Mouse (Mus musculus) intestine, embryonic 16.5 days (tissue): ENCODE data around the gene Inpp5d. TPM values are rescaled to one million over a fixed set of nuclear protein-coding genes. Genes with fewer than 3 reads are reported as not detected.

Source experiments
- ATAC-seq: fragments of 200-750 bp; cut with Nextera tagmentation; 2 replicates; pipeline ENCODE4 v1.8.0; 2017; ENCODE audit warnings: moderate TSS enrichment, moderate library complexity
- H3K27ac ChIP-seq: fragments of 300-500 bp; sonication (generic); 2 replicates; pipeline ENCODE4 v1.5.1; 2014; ENCODE audit warnings: mild to moderate bottlenecking, low read length
- H3K27me3 ChIP-seq: fragments of 300-500 bp; sonication (generic); replicated peaks from 2 replicates; pipeline ENCODE4 v1.6.1; 2014; ENCODE audit warnings: low read length, control low read depth, mixed read lengths; ENCODE audit not compliant: control insufficient read depth, insufficient read depth
- H3K36me3 ChIP-seq: fragments of 300-500 bp; sonication (generic); 2 replicates; pipeline ENCODE4 v1.6.1; 2014; ENCODE audit warnings: low read length, control low read depth; ENCODE audit not compliant: control insufficient read depth, insufficient read depth
- H3K4me1 ChIP-seq: fragments of 300-500 bp; sonication (generic); 2 replicates; pipeline ENCODE4 v1.6.1; 2014; ENCODE audit warnings: low read length, control low read depth, mixed read lengths; ENCODE audit not compliant: control insufficient read depth, insufficient read depth
- H3K4me2 ChIP-seq: fragments of 300-500 bp; sonication (generic); 2 replicates; pipeline ENCODE4 v1.6.1; 2014; ENCODE audit warnings: low read depth, low read length, control low read depth
- H3K4me3 ChIP-seq: fragments of 300-500 bp; sonication (generic); 2 replicates; pipeline ENCODE4 v1.5.1; 2014; ENCODE audit warnings: mild to moderate bottlenecking, low read length
- H3K9ac ChIP-seq: fragments of 300-500 bp; sonication (generic); 2 replicates; pipeline ENCODE4 v1.6.1; 2014; ENCODE audit warnings: low read depth, low read length
- H3K9me3 ChIP-seq: fragments of 300-500 bp; sonication (generic); 2 replicates; pipeline ENCODE4 v1.6.1; 2016; ENCODE audit warnings: low read length, control low read depth; ENCODE audit not compliant: control insufficient read depth
- WGBS: fragments of 180-500 bp; shearing (Covaris S2); extraction: QIAGEN DNeasy Blood & Tissue Kit; methylation state at CpG from one replicate; pipeline ENCODE4 v1.1.7; 2014; 5-methylcytosine and 5-hydroxymethylcytosine counted together
- polyA plus RNA-seq: library from polyadenylated mRNA; unstranded; fragments of >200 nt; fragmentation: Nextera tagmentation; extraction: Ambion mirVana; gene quantifications from 2 replicates; pipeline ENCODE4 v1.2.1, GENCODE M21; 2015

Inpp5d gene
- polyA plus RNA-seq, 1 experiment from 2014 or later: 3.4 TPM

DNA sequence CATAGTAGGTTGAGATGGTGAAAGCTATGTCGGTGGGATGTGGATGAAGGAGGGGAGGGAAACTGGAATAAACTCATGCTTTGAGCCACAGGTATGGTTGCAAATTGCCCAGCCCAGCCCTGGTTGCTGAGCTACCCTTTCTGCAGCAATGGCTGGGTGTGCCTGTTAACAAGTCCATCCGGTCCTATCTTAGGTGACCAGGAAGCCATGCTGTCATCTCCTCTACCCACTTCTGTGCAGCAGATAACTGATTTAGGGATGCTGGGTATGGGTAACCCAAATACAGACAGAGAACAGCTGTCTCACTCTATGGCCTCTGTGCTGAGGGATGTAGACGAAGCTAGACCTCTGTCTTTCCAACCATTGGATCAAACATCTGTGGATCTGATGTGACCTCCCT is 86.2 kb downstream of the Inpp5d start:
- Histone ChIP-seq H3K4me1 (no peaks in the 10 kb centered on the region), H3K9me3 (no peaks in the 10 kb centered on the region), H3K4me2 (no peak overlapping the region), H3K27ac (no peak overlapping the region), H3K9ac (no peak overlapping the region), H3K36me3 (no peaks in the 10 kb centered on the region), H3K4me3 (no peak overlapping the region), H3K27me3 (no peaks in the 10 kb centered on the region)
- 80% methylated on average over 3 of the region's 3 CpGs for WGBS
- peak; percentile 56; the same call in 1 of the 2 replicates for ATAC-seq

GRCm38 (mm10) chr1:87709020-87709419 is 88.9 kb downstream of the Inpp5d start:
- H3K36me3 ChIP-seq: no peaks in the 10 kb centered on the region
- H3K4me3 ChIP-seq: no peak overlapping the region
- no peak overlapping the region for H3K9ac ChIP-seq
- WGBS: 72% methylated on average over 6 of the region's 6 CpGs
- H3K9me3 ChIP-seq: no peaks in the 10 kb centered on the region
- ATAC-seq: no peak
- H3K27ac ChIP-seq: no peak overlapping the region
- H3K4me2 ChIP-seq: no peak overlapping the region
- no peaks in the 10 kb centered on the region for H3K27me3 ChIP-seq
- H3K4me1 ChIP-seq: no peaks in the 10 kb centered on the region

DNA sequence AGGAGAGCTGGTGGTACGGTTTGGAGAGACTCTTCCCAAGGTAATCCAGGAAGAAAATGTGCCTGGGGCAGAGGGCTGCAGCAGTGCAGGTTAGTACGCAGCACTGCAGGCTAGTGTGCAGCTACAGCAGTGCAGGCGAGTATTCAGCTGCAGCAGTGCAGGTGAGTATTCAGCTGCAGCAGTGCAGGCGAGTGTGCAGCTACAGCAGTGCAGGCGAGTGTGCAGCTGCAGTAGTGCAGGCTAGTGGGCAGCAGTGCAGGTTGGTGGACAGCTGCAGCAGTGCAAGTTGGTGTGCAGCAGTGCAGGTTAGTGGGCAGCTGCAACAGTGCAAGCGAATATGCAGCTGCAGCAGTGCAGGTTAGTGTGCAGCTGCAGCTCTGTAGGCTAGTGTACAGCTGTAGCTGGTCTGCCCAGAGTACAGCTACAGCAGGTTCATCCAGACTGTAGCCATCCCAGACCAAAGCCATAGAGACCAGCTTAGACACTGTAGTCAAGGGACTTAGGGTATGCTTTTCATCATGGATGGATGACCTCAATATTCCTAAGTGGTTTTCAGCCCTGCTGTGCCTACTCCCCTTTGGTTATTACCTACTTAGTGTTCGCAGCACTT is 89.7 kb downstream of the Inpp5d start:
- Histone ChIP-seq H3K9ac (no peak overlapping the region), H3K4me1 (no peaks in the 10 kb centered on the region), H3K27me3 (no peaks in the 10 kb centered on the region), H3K4me3 (no peak overlapping the region), H3K4me2 (no peak overlapping the region), H3K27ac (no peak overlapping the region), H3K36me3 (no peaks in the 10 kb centered on the region), H3K9me3 (no peaks in the 10 kb centered on the region)
- no peak for ATAC-seq
- WGBS: 78% methylated on average over 7 of the region's 7 CpGs

DNA sequence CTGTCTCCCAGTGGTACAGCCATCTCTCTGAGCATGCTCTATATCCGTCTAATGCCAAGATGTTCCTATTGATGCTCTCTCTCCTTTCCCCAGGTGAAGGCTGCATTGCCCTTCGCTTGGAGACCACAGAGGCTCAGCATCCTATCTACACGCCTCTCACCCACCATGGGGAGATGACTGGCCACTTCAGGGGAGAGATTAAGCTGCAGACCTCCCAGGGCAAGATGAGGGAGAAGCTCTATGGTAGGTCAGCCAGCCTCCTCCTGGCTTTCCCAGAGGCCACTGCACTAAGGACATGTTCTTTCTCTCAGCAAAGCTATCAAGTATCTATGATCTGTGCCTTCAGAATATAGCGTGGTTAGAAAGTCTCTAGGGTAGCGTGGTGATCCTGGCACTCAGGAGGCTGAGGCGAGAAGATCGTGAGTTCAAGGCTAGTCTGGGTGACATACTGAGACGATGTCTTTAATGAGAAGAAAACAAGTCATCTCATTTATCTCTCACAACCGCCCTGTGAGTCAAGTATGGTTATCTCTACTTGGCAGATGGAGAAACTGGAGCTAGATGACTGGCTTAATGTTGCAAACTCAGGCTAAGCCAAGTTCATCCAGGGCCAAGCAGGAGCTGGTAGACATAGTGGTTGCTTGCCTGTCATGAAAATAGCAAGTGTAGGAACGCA is 92.0 kb downstream of the Inpp5d start:
- Histone ChIP-seq H3K27ac (no peak overlapping the region), H3K4me3 (no peak overlapping the region), H3K27me3 (no peaks in the 10 kb centered on the region), H3K9me3 (no peaks in the 10 kb centered on the region), H3K4me2 (no peak overlapping the region), H3K9ac (no peak overlapping the region), H3K36me3 (no peaks in the 10 kb centered on the region), H3K4me1 (no peaks in the 10 kb centered on the region)
- peak; percentile 52; the same call in 1 of the 2 replicates for ATAC-seq
- 79% methylated on average over 10 of the region's 10 CpGs for WGBS

- Histone ChIP-seq H3K36me3 (no peaks in the 10 kb centered on the region), H3K27ac (no peak overlapping the region)
- WGBS: 62% methylated on average over 1 of the region's 1 CpGs
Observed at GRCm38 (mm10) chr1:87712614-87712971, 92.5 kb downstream of the Inpp5d start.

DNA sequence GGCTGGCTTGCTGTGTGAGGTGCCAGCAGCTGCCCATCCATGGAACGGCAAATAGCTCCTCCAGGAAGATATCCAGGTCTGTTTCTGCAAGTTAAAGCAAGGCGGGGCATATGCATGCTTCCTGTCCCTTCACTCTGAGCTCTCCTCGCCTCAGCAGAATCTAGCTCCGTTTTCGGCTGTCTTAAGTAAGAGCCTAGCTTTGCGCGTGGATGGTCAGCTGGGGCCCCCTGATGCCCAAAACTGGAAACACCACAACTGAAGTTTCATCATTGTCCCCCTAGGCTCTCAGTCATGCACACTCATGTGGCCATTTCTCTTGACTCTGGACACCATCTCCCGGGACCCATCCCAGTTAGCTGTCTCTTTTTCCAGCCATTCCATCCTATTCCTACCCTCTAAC is 101.3 kb downstream of the Inpp5d start:
- H3K4me2 ChIP-seq: no peak overlapping the region
- H3K9ac ChIP-seq: no peak overlapping the region
- no peaks in the 10 kb centered on the region for H3K27me3 ChIP-seq
- H3K4me3 ChIP-seq: no peak overlapping the region
- H3K36me3 ChIP-seq: no peaks in the 10 kb centered on the region
- H3K9me3 ChIP-seq: no peaks in the 10 kb centered on the region
- 19% methylated on average over 8 of the region's 8 CpGs for WGBS
- ATAC-seq: no peak
- peaks cover 6% of the 10 kb centered on the region; the same call in 1 of the 2 replicates for H3K4me1 ChIP-seq
- H3K27ac ChIP-seq: no peak overlapping the region

More at GRCm38 (mm10) chr1:87712614-87712971, 92.5 kb downstream of the Inpp5d start:
- Histone ChIP-seq H3K9me3 (no peaks in the 10 kb centered on the region), H3K4me3 (no peak overlapping the region), H3K4me1 (no peaks in the 10 kb centered on the region), H3K27me3 (no peaks in the 10 kb centered on the region), H3K4me2 (no peak overlapping the region), H3K9ac (no peak overlapping the region)
- ATAC-seq: no peak

DNA sequence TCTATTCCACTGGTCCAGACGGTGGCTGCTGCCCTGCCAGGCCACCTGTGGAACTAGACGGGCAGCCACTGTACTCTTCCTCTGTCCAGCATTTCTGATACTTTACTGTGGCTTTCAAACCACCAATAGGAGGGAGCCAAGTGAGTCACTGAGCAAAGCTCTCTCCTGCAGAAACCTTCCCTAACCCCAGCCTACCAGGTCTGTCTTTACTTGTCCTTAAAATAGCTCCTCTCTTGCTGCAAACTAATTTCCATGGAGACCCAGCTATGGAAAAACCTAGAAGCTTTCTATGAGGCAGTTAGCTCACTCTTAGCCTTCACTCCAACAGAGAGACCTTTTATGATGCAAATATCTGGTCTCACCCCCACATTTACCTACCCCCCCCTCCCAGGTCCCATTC is 102.0 kb downstream of the Inpp5d start:
- Histone ChIP-seq H3K4me2 (no peak overlapping the region), H3K9ac (no peak overlapping the region), H3K27ac (no peak overlapping the region), H3K36me3 (no peaks in the 10 kb centered on the region), H3K9me3 (no peaks in the 10 kb centered on the region), H3K4me1 (peaks cover 6% of the 10 kb centered on the region; the same call in 1 of the 2 replicates), H3K27me3 (no peaks in the 10 kb centered on the region), H3K4me3 (no peak overlapping the region)
- WGBS: 36% methylated on average over 2 of the region's 2 CpGs
- no peak for ATAC-seq

- 75% methylated on average over 4 of the region's 4 CpGs for WGBS
- ATAC-seq: no peak
- Histone ChIP-seq H3K36me3 (no peaks in the 10 kb centered on the region), H3K27ac (no peak overlapping the region), H3K27me3 (no peaks in the 10 kb centered on the region; the same call in 1 of the 2 replicates), H3K9me3 (no peaks in the 10 kb centered on the region), H3K9ac (no peak overlapping the region), H3K4me3 (no peak overlapping the region), H3K4me1 (peaks cover 6% of the 10 kb centered on the region; the same call in 1 of the 2 replicates), H3K4me2 (no peak overlapping the region)
Observed at GRCm38 (mm10) chr1:87723351-87723750, 103.2 kb downstream of the Inpp5d start.

- no peaks in the 10 kb centered on the region for H3K9me3 ChIP-seq
- H3K4me2 ChIP-seq: no peak overlapping the region
- no peak for ATAC-seq
- 76% methylated on average over 2 of the region's 2 CpGs for WGBS
- H3K4me3 ChIP-seq: no peak overlapping the region
- H3K9ac ChIP-seq: no peak overlapping the region
- no peaks in the 10 kb centered on the region; the same call in 1 of the 2 replicates for H3K27me3 ChIP-seq
- H3K36me3 ChIP-seq: no peaks in the 10 kb centered on the region
- H3K4me1 ChIP-seq: no peaks in the 10 kb centered on the region
- H3K27ac ChIP-seq: no peak overlapping the region
Observed at GRCm38 (mm10) chr1:87729070-87729469, 109.0 kb downstream of the Inpp5d start.
